Mouse (Mus musculus) kidney, postnatal 0 days (tissue): ENCODE results near the gene Dqx1. TPM values are rescaled to one million over a fixed set of nuclear protein-coding genes. Genes with fewer than 3 reads are reported as not detected.

Experiments used
- ATAC-seq: fragments of 200-750 bp; cut with Nextera tagmentation; replicated peaks from 2 replicates; pipeline ENCODE4 v1.8.0; 2017; ENCODE audit warnings: low read depth, moderate number of reproducible peaks, moderate TSS enrichment, moderate library complexity; ENCODE audit not compliant: low FRiP score
- DNase-seq: peaks from one replicate; pipeline ENCODE4 v3.0.0-alpha.2; 2016; ENCODE audit warnings: low spot score
- H3K27ac ChIP-seq: fragments of 300-500 bp; sonication (generic); 2 replicates; pipeline ENCODE4 v1.5.1; 2014; ENCODE audit warnings: mild to moderate bottlenecking
- H3K27me3 ChIP-seq: fragments of 300-500 bp; sonication (generic); 2 replicates; pipeline ENCODE4 v1.6.1; 2014; ENCODE audit warnings: low read length, mixed read lengths; ENCODE audit not compliant: insufficient read depth
- H3K36me3 ChIP-seq: fragments of 300-500 bp; sonication (generic); 2 replicates; pipeline ENCODE4 v1.6.1; 2014; ENCODE audit warnings: low read length, mixed read lengths; ENCODE audit not compliant: insufficient read depth
- H3K4me1 ChIP-seq: fragments of 300-500 bp; sonication (generic); replicated peaks from 2 replicates; pipeline ENCODE4 v1.6.1; 2014; ENCODE audit warnings: antibody characterized with exemption, low read length, mixed read lengths; ENCODE audit not compliant: insufficient read depth
- H3K4me2 ChIP-seq: fragments of 300-500 bp; sonication (generic); 2 replicates; pipeline ENCODE4 v1.6.1; 2014; ENCODE audit warnings: mild to moderate bottlenecking, low read length, moderate library complexity, mixed read lengths
- H3K4me3 ChIP-seq: fragments of 300-500 bp; sonication (generic); replicated peaks from 2 replicates; pipeline ENCODE4 v1.5.1; 2014; ENCODE audit warnings: low read depth, low read length
- H3K9ac ChIP-seq: fragments of 300-500 bp; sonication (generic); 2 replicates; pipeline ENCODE4 v1.6.1; 2014; ENCODE audit warnings: low read depth, low read length
- H3K9me3 ChIP-seq: fragments of 300-500 bp; sonication (generic); replicated peaks from 2 replicates; pipeline ENCODE4 v1.6.1; 2016; ENCODE audit warnings: low read length, inconsistent platforms, mixed read lengths
- CTCF ChIP-seq: IDR thresholded peaks from 2 replicates; pipeline ENCODE4 v1.5.1; 2016; ENCODE audit warnings: antibody characterized with exemption, low read depth, mild to moderate bottlenecking, moderate library complexity
- WGBS: fragments of 180-500 bp; shearing (Covaris S2); extraction: QIAGEN DNeasy Blood & Tissue Kit; methylation state at CpG from one replicate; pipeline ENCODE4 v1.1.7; 2014; 5-methylcytosine and 5-hydroxymethylcytosine counted together
- polyA plus RNA-seq: library from polyadenylated mRNA; unstranded; fragments of >200 nt; fragmentation: Nextera tagmentation; extraction: Ambion mirVana; gene quantifications from 2 replicates; pipeline ENCODE4 v1.2.1, GENCODE M21; 2015

Gene Dqx1
- polyA plus RNA-seq: 5.8 and 7.0 TPM in 2 replicates

GRCm38 (mm10) chr6:83057790-83058189 lies at the start of gene Dqx1:
Dqx1 (plus strand) TSS chr6:83057844.
- ATAC-seq (peak; percentile 34), DNase-seq (peak; percentile 43)
- peaks cover 10% of the 10 kb centered on the region; the same call in 1 of the 2 replicates for H3K36me3 ChIP-seq
- H3K4me3 ChIP-seq: no peak within 1 kb of the TSS
- no peaks in the 10 kb centered on the region for H3K9me3 ChIP-seq
- peak within 1 kb of the TSS; percentile 72 for H3K27ac ChIP-seq
- 37% methylated on average over 3 of the region's 3 CpGs for WGBS
- no peak for TF ChIP-seq CTCF
- peaks cover 15% of the 10 kb centered on the region for H3K4me1 ChIP-seq
- H3K27me3 ChIP-seq: peaks cover 3% of the 10 kb centered on the region; the same call in 1 of the 2 replicates
- peak within 1 kb of the TSS; percentile 35; the same call in 1 of the 2 replicates for H3K4me2 ChIP-seq
- H3K9ac ChIP-seq: peak within 1 kb of the TSS; percentile 35; the same call in 1 of the 2 replicates

GRCm38 (mm10) chr6:83008659-83009058 lies 49.0 kb upstream of the Dqx1 start:
- no peak for ATAC-seq
- no peaks in the 10 kb centered on the region for H3K36me3 ChIP-seq

GRCm38 (mm10) chr6:83010010-83010409 lies 47.6 kb upstream of the Dqx1 start:
- H3K4me2 ChIP-seq: no peak overlapping the region
- TF ChIP-seq CTCF: no peak
- DNase-seq: peak; percentile 38
- no peaks in the 10 kb centered on the region for H3K4me1 ChIP-seq
- H3K27ac ChIP-seq: no peak overlapping the region; the same call in 1 of the 2 replicates
- H3K4me3 ChIP-seq: no peak overlapping the region
- no peaks in the 10 kb centered on the region for H3K27me3 ChIP-seq
- no peaks in the 10 kb centered on the region for H3K9me3 ChIP-seq
- H3K36me3 ChIP-seq: no peaks in the 10 kb centered on the region
- H3K9ac ChIP-seq: no peak overlapping the region
- 50% methylated on average over 7 of the region's 7 CpGs for WGBS
- no peak for ATAC-seq

More at GRCm38 (mm10) chr6:83008659-83009058, 49.0 kb upstream of the Dqx1 start:
- Histone ChIP-seq H3K9ac (no peak overlapping the region), H3K9me3 (no peaks in the 10 kb centered on the region), H3K4me1 (no peaks in the 10 kb centered on the region), H3K4me3 (no peak overlapping the region), H3K27me3 (no peaks in the 10 kb centered on the region), H3K27ac (no peak overlapping the region), H3K4me2 (no peak overlapping the region)
- DNase-seq: no peak
- TF ChIP-seq CTCF: no peak
- 47% methylated on average over 3 of the region's 3 CpGs for WGBS

GRCm38 (mm10) chr6:83011255-83011654 lies 46.4 kb upstream of the Dqx1 start:
- WGBS: 80% methylated on average over 7 of the region's 7 CpGs
- H3K4me1 ChIP-seq: no peaks in the 10 kb centered on the region

GRCm38 (mm10) chr6:83011756-83012155 lies 45.9 kb upstream of the Dqx1 start:
- H3K27me3 ChIP-seq: no peaks in the 10 kb centered on the region
- DNase-seq: no peak
- no peak for TF ChIP-seq CTCF
- H3K4me3 ChIP-seq: no peak overlapping the region
- H3K27ac ChIP-seq: no peak overlapping the region
- no peak overlapping the region for H3K4me2 ChIP-seq
- 78% methylated on average over 6 of the region's 6 CpGs for WGBS
- H3K4me1 ChIP-seq: no peaks in the 10 kb centered on the region
- H3K9me3 ChIP-seq: no peaks in the 10 kb centered on the region
- H3K36me3 ChIP-seq: no peaks in the 10 kb centered on the region
- ATAC-seq: no peak
- no peak overlapping the region for H3K9ac ChIP-seq

More at GRCm38 (mm10) chr6:83011255-83011654, 46.4 kb upstream of the Dqx1 start:
- DNase-seq: no peak
- no peaks in the 10 kb centered on the region for H3K27me3 ChIP-seq
- no peak overlapping the region for H3K27ac ChIP-seq
- H3K9me3 ChIP-seq: no peaks in the 10 kb centered on the region
- no peak for TF ChIP-seq CTCF
- H3K36me3 ChIP-seq: no peaks in the 10 kb centered on the region
- no peak overlapping the region for H3K4me2 ChIP-seq
- no peak overlapping the region for H3K4me3 ChIP-seq
- H3K9ac ChIP-seq: no peak overlapping the region
- ATAC-seq: no peak

GRCm38 (mm10) chr6:83013444-83013843 lies 44.2 kb upstream of the Dqx1 start:
- no peak for TF ChIP-seq CTCF
- Histone ChIP-seq H3K36me3 (no peaks in the 10 kb centered on the region), H3K27ac (no peak overlapping the region), H3K4me1 (no peaks in the 10 kb centered on the region), H3K9ac (no peak overlapping the region), H3K4me3 (no peak overlapping the region), H3K27me3 (no peaks in the 10 kb centered on the region), H3K4me2 (no peak overlapping the region), H3K9me3 (no peaks in the 10 kb centered on the region)
- no peak for ATAC-seq
- no peak for DNase-seq
- 46% methylated on average over 5 of the region's 5 CpGs for WGBS
